Mouse (Mus musculus): ENCODE measurements at regions not wholly inside any gene's neighbourhood (a gene's known extent, or its start where the extent isn't known, plus 50 kb on each side); places are given as distances from the start of the nearest gene placed in this dataset.

- DNase-seq (ENCODE audit: low spot score in 2 of 2): no peak
These were observed 130.6 kb downstream of the Gm4791 start for GRCm38 (mm10) chr9:47129101-47129500.

- DNase-seq (ENCODE audit: low spot score in 2 of 2): no peak
These were observed 134.9 kb downstream of the Gm4791 start for GRCm38 (mm10) chr9:47133454-47133853.

DNA sequence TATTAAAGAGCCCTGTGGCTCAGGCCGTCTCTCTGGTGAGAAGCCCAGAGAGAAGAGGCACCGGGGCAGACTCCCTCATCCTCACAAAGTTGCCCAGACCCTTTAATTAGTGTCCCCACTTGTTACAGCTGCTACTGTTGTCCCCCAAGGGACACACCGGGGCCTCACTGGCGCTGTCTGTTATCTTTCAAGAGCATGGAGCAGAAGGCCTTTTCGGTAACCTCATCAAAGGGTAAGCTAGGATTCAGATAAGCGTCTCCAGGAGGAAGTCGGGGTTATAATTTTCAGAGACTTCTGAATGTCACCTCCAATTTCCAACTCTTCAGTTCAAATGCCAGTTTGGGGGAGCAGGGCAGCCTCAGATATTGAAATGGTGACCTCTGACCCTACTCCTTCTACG, 135.3 kb downstream of the Gm4791 start:
- DNase-seq (ENCODE audit: low spot score in 2 of 2): no peak

- no peak for DNase-seq (ENCODE audit: low spot score in 2 of 2)
These were observed 135.9 kb downstream of the Gm4791 start for GRCm38 (mm10) chr9:47134479-47134878.

DNA sequence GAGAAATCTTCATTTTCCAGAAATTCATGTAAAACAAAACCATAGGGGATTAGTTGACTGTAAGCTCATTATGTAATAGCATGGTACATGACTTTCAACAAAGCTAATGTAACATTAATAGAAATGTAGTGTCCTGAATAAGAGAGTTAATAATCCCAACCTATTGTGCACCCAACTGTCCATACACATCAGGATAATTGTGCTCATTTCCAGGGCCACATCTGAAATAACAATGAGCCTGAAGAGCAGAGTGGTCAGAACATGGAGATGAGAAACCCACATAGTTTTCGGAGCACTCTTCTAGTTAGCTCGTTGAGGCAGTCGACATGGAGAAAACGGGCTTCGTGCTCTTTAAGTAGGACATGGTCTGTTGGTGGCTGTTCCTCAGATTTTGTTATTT, 138.1 kb downstream of the Gm4791 start:
- DNase-seq (ENCODE audit: low spot score in 2 of 2): no peak

- DNase-seq (ENCODE audit: low spot score in 2 of 2): no peak
These were observed 154.9 kb downstream of the Gm4791 start for GRCm38 (mm10) chr9:47153471-47153870.

DNA sequence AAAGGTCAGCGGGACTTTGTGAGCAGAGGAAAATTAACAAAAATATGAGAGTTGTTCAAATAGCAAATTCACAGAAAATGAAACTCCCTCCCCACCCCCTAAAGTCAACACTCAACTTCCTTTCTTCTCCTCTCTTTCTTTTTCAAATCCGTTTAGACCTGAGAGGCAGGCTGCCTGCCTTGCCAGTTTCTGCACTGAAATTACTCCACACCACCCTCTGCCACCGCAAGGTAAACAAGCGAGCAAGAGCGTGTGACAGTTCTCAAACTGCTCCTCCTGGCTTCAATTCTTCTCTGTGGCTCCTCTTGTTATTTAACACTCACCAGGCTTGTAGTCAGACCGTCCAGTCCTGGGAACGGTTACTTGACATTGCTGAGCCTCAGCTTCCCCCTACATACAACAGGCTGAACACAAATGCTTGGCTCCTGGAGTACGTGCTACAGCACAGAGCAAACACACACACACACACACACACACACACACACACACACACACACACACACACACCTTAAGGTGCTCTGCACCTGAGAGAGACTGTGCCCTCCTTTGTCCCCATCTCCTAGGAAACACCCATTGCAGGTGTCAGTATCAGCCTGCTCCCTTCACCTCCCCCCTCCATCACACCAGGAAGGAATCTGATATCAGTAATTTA, 167.1 kb downstream of the Gm4791 start:
- no peak for DNase-seq (ENCODE audit: low spot score in 2 of 2)

- DNase-seq (ENCODE audit: low spot score in 2 of 2): no peak
These were observed 169.2 kb downstream of the Gm4791 start for GRCm38 (mm10) chr9:47167681-47168240.

- no peak for DNase-seq (ENCODE audit: low spot score in 2 of 2)
These were observed 177.5 kb downstream of the Gm4791 start for GRCm38 (mm10) chr9:47176044-47176443.

- DNase-seq (ENCODE audit: low spot score in 2 of 2): no peak
These were observed 219.6 kb downstream of the Gm4791 start for GRCm38 (mm10) chr9:47218101-47218500.

- DNase-seq (ENCODE audit: low spot score in 2 of 2): no peak
These were observed 225.0 kb downstream of the Gm4791 start for GRCm38 (mm10) chr9:47223536-47223935.

DNA sequence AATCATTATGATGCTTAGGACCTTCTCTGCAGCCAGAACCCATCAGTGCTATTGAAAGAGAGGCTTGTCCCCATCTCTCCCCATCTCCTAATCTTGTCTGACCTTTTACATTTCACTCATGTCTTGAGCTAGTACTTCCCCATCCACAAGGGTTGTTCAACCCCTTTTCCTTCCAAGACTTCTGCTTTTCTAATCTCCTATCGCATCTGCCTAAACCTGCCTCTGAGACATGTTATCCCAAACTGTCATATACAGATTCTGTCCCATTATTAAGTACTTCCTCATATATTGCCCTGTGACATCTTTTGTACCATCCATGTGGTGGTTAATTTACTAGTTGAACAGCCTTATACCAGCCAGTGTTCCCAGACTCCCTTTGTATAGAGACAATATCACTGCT, 225.7 kb downstream of the Gm4791 start:
- no peak for DNase-seq (ENCODE audit: low spot score in 2 of 2)

DNA sequence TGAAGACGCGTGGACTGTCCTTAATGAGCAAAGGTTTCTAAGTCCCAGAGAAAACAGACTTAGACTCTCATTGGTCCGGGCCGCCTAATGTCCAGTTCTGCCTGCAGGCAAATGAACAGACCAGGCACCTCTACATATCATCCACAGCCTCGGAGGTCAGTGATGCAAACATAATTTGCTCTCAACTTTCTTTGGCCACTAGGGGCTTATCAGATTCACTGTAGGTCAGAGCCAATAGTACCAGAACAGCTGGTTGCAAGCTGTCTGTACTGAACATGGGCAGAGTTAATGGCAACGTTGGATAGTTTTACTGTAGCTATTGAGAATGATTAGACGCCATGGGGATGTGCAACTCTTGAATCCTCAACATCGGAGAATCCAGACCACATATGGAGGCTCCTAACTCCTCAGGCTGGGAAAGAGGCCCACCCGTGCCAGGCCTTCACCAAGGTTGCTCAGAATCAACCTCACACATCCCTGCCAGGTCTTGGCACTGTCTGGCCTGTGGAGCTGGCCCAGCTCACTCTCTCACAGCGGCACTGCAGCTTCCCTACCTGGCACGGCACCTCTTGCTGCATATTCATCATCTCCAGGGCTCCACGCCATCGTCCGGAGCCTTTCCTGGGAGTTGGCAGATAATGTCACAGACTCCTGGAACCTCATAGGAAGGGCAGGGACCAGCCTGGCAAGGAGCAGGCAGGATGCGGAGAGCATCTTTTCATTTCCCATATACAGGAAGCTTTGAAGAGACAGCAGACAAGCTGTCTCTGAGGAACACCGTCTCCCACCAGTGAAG, 228.1 kb downstream of the Gm4791 start:
- peak; percentile 20 to 45 for DNase-seq (ENCODE audit: low spot score in 2 of 2)

DNA sequence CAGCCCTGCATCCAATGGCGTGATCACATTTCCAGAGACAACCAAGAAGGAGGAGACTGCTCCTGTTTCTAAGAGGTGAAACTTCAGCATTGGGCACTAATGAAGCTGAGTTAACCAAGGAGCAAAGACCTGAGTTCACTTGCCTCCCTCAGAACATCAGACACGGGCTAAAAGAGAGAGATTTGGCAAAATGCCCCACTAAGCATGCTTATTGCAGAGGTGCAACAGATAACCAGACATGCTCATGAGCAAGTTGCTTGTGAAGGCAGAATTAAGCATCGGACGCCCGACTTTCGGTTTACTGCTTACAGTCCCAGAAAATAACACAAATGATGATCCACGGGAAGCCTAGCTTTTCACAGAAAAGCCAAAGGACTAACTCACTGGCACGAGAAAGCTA, 228.8 kb downstream of the Gm4791 start:
- no peak for DNase-seq (ENCODE audit: low spot score in 2 of 2)

DNA sequence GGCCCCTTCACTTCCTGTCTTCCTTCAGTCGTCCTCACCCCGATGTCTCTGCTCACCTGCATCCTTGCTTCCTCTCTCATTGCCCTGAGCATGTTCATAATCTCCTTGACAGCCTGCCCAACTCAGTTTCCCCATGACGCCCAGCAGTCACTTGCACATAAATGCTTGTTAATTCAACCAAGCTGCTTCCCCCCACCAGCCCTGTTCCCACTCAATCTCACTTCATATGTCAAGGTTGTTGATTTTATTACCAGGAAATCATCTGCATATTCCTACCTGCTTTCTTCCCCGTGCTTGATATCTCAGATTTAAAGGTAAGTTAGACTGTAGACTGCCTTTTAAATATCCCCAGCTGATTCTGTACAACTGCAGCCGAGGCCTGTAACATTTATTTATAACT, 230.2 kb downstream of the Gm4791 start:
- no peak for DNase-seq (ENCODE audit: low spot score in 2 of 2)

DNA sequence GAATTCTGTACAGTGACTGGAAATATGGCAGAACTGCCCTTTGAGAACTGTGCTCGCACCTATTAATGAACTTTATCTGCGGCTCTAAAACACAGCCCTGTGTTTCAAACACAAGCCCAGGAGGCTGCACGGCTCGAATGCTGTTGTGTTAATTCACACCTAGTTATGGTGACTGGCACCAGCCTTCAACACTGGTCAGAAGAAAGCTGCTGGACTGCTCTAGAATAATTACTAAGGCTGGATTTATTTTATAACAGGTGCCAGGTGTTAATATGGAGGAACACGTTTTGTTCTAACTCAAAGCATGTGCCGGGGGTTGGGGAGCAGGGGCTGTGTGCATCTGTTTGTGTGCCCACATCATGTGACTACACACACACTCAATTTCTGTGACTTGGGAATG, 230.8 kb downstream of the Gm4791 start:
- DNase-seq (ENCODE audit: low spot score in 2 of 2): no peak

- DNase-seq (ENCODE audit: low spot score in 2 of 2): no peak
These were observed 242.4 kb downstream of the Gm4791 start for GRCm38 (mm10) chr9:47240950-47241349.

- no peak for DNase-seq (ENCODE audit: low spot score in 2 of 2)
These were observed 243.5 kb downstream of the Gm4791 start for GRCm38 (mm10) chr9:47242051-47242450.

GRCm38 (mm10) chr9:47242526-47242925, 244.0 kb downstream of the Gm4791 start:
- DNase-seq (ENCODE audit: low spot score in 2 of 2): no peak

DNA sequence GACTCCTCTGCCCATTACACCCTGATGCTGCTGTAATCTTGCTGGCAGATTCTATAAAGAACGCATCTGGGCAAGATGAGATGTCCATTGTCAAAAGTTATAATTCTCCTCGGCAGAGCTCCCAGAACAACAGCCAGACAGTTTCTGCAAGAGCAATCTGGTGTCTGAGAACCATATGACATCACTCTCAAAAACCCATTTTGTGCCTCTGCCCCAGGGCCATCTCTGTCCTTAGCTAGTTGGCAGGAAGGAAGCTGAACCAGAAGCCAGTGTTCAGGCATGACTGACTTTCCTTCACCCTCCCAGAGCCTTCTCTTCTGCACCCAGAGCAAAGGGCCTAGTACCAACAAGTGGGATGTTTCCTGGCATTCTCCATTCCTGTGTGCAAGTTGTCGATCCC, 250.5 kb downstream of the Gm4791 start:
- DNase-seq (ENCODE audit: low spot score in 2 of 2): no peak

DNA sequence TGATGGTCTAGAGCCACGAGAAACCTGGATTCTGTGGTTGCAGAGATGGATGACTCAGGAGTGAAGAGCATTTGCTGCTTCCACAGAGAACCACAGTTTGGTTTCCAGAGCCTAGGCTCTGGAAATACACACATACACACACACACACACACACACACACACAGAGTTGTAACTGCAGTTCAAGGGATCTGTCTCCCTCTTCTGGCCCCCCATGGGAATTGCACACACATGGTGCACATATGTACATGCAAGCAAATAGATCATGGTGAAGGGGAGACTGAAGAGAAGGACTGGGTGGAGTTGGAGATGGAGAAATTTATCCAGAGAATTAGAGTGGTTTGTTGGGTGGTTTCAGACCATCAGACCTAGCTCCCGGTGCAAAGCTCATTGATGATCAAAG, 252.6 kb downstream of the Gm4791 start:
- DNase-seq (ENCODE audit: low spot score in 2 of 2): no peak

DNA sequence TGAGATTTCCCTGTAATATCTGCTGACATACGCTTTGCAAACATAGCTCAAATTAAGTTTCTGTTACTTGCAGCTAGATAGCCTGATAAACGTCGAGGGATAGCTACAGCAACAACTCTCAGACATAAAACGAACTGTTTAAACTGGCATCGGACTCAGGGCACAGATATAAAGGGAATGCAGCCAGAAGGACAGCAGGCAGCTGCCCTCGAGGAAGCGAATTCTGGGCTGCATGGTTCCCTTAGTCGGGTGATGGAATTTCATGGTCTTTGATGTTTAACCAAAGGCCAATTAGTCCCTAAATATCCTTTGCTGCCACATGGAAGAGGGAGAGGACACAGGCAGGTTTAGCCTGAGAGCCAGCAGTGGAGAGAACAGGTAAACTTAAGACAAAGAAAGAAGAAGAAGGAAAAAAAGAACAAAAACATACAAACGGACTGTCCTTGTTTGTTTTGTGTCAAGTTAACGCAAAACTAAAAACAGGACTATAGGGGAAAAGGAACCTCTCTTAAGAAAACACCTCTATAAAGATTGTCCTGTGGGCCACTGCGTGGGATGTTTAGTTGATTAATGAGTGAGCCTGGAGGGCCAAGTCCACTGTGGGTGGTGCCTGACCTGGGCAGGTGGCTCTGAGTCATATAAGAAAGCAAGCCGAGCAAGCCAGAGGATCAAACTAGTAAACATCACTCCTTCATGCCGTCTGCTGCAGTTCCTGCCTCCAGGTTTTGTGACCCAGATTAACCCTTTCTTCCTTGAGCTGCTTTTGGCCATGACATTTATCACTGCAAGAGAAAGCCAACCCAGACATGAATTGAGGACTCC, 255.5 kb downstream of the Gm4791 start:
- DNase-seq (ENCODE audit: low spot score in 2 of 2): no peak
